Mouse (Mus musculus) neural tube, embryonic 14.5 days (tissue): ENCODE measurements around the gene Fxr2. TPM values are rescaled to one million over a fixed set of nuclear protein-coding genes. Genes with fewer than 3 reads are reported as not detected.
"Not testable (repeated sequence)": the region's sequence is repeated elsewhere in the genome, so short reads cannot be mapped to it uniquely, and the experiment has no call there.

ENCODE experiments used
- ATAC-seq: fragments of 200-750 bp; cut with Nextera tagmentation; 2 replicates; pipeline ENCODE4 v1.8.0; 2017; ENCODE audit warnings: low read depth, mild to moderate bottlenecking, moderate TSS enrichment, moderate library complexity
- H3K27ac ChIP-seq: fragments of 300-500 bp; sonication (generic); 2 replicates; pipeline ENCODE4 v1.5.1; 2014; ENCODE audit warnings: low read depth, mild to moderate bottlenecking, control low read depth, low read length, moderate library complexity, mixed read lengths
- H3K27me3 ChIP-seq: fragments of 300-500 bp; sonication (generic); 2 replicates; pipeline ENCODE4 v1.6.1; 2014; ENCODE audit warnings: low read length; ENCODE audit not compliant: control insufficient read depth, insufficient read depth
- H3K36me3 ChIP-seq: fragments of 300-500 bp; sonication (generic); 2 replicates; pipeline ENCODE4 v1.6.1; 2014; ENCODE audit warnings: low read length, mixed read lengths; ENCODE audit not compliant: control insufficient read depth, insufficient read depth
- H3K4me1 ChIP-seq: fragments of 300-500 bp; sonication (generic); 2 replicates; pipeline ENCODE4 v1.6.1; 2014; ENCODE audit warnings: low read length; ENCODE audit not compliant: control insufficient read depth, insufficient read depth
- H3K4me2 ChIP-seq: fragments of 300-500 bp; sonication (generic); 2 replicates; pipeline ENCODE4 v1.6.1; 2014; ENCODE audit warnings: mild to moderate bottlenecking, low read depth, low read length, control low read depth
- H3K4me3 ChIP-seq: fragments of 300-500 bp; sonication (generic); 2 replicates; pipeline ENCODE4 v1.5.1; 2014; ENCODE audit warnings: low read depth, low read length, control low read depth, mixed read lengths
- H3K9ac ChIP-seq: fragments of 300-500 bp; sonication (generic); replicated peaks from 2 replicates; pipeline ENCODE4 v1.6.1; 2014; ENCODE audit warnings: low read depth, mild to moderate bottlenecking, control low read depth, low read length, mixed read lengths
- H3K9me3 ChIP-seq: fragments of 300-500 bp; sonication (generic); 2 replicates; pipeline ENCODE4 v1.6.1; 2016; ENCODE audit warnings: low read length; ENCODE audit not compliant: control insufficient read depth
- WGBS: fragments of 180-500 bp; shearing (Covaris S2); extraction: QIAGEN DNeasy Blood & Tissue Kit; methylation state at CpG from one replicate; pipeline ENCODE4 v1.1.7; 2014; 5-methylcytosine and 5-hydroxymethylcytosine counted together
- polyA plus RNA-seq: library from polyadenylated mRNA; unstranded; fragments of >200 nt; fragmentation: Nextera tagmentation; extraction: Ambion mirVana; gene quantifications from 2 replicates; pipeline ENCODE4 v1.2.1, GENCODE M21; 2014

Gene Fxr2
- polyA plus RNA-seq, 1 experiment from 2014 or later: 31.1 TPM

- 2% methylated on average over 32 of the region's 32 CpGs for WGBS
- Histone ChIP-seq H3K27me3 (no peaks in the 10 kb centered on the region), H3K4me2 (peak within 1 kb of the TSS; percentile 98), H3K9me3 (no peaks in the 10 kb centered on the region), H3K27ac (peak within 1 kb of the TSS; percentile 58; the same call in 1 of the 2 replicates), H3K36me3 (no peaks in the 10 kb centered on the region; the same call in 1 of the 2 replicates), H3K4me3 (peak within 1 kb of the TSS; percentile 54), H3K4me1 (peaks cover 8% of the 10 kb centered on the region), H3K9ac (peak within 1 kb of the TSS; percentile 55)
- peak; percentile 91 for ATAC-seq
These were observed 26.9 kb upstream of the Fxr2 start, which contains the start of gene Atp1b2 for GRCm38 (mm10) chr11:69605726-69606490. Gene Atp1b2, minus strand, starts transcription at chr11:69605942.

GRCm38 (mm10) chr11:69606491-69606795 is 26.3 kb upstream of the Fxr2 start:
- H3K27ac ChIP-seq: no peak overlapping the region
- H3K27me3 ChIP-seq: no peaks in the 10 kb centered on the region
- peak overlapping the region; percentile 54 for H3K4me3 ChIP-seq
- H3K9ac ChIP-seq: no peak overlapping the region
- peaks cover 8% of the 10 kb centered on the region for H3K4me1 ChIP-seq
- no peaks in the 10 kb centered on the region for H3K36me3 ChIP-seq
- H3K9me3 ChIP-seq: no peaks in the 10 kb centered on the region
- peak overlapping the region; percentile 98; the same call in 1 of the 2 replicates for H3K4me2 ChIP-seq
- ATAC-seq: no peak
- WGBS: 70% methylated on average over 2 of the region's 2 CpGs

DNA sequence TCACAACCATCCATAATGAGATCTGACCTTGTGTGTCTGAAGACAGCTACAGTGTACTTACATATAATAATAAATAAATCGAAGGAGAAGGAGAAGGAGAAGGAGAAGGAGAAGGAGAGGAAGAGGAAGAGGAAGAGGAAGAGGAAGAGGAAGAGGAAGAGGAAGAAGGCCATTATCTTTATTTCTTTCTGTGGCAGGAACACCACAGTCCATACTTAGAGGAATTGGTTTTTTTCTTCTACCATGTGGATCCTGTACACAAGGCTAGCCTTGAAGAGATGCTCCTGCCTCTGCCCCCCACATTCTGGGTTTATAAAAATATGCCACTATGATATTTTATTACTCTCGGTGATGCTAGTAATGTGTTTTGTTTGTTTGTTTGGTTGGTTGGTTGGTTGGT is 26.0 kb upstream of the Fxr2 start:
- ATAC-seq: no peak
- H3K36me3 ChIP-seq: no peaks in the 10 kb centered on the region
- peaks cover 8% of the 10 kb centered on the region for H3K4me1 ChIP-seq
- WGBS: 90% methylated on average over 2 of the region's 2 CpGs
- no peak overlapping the region for H3K4me3 ChIP-seq
- no peaks in the 10 kb centered on the region for H3K9me3 ChIP-seq
- H3K9ac ChIP-seq: no peak overlapping the region
- no peak overlapping the region for H3K27ac ChIP-seq
- no peaks in the 10 kb centered on the region for H3K27me3 ChIP-seq
- H3K4me2 ChIP-seq: no peak overlapping the region

GRCm38 (mm10) chr11:69608525-69608924 is 24.3 kb upstream of the Fxr2 start:
- no peak overlapping the region for H3K4me3 ChIP-seq
- no peak for ATAC-seq

DNA sequence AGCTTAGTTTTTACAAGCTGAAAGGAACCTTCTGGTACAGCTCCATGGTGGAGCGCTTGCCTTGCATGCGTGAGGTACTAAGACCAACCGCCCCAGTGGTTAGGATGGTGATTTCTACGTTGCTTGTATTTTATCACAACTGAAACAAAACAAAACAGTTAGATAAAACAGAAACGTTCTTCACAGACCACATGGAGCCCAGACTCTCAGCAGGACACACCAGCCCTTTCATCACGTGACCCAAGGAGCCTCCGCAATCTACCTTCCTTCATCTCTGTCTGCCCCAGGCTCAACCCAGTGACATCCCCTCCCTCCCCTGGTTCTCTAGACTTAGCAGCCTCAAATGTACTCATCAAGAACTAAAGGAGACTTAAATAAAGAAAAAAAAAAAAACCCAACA is 23.4 kb upstream of the Fxr2 start:
- Histone ChIP-seq H3K27me3 (no peaks in the 10 kb centered on the region), H3K4me2 (no peak overlapping the region), H3K9ac (no peak overlapping the region), H3K27ac (no peak overlapping the region), H3K9me3 (no peaks in the 10 kb centered on the region), H3K4me3 (no peak overlapping the region), H3K36me3 (no peaks in the 10 kb centered on the region), H3K4me1 (peaks cover 6% of the 10 kb centered on the region)
- 58% methylated on average over 7 of the region's 7 CpGs for WGBS
- no peak for ATAC-seq

More at GRCm38 (mm10) chr11:69608525-69608924, 24.3 kb upstream of the Fxr2 start:
- Histone ChIP-seq H3K9me3 (no peaks in the 10 kb centered on the region), H3K4me1 (peaks cover 8% of the 10 kb centered on the region), H3K36me3 (no peaks in the 10 kb centered on the region), H3K4me2 (no peak overlapping the region), H3K9ac (no peak overlapping the region), H3K27ac (no peak overlapping the region), H3K27me3 (no peaks in the 10 kb centered on the region)
- 94% methylated on average over 3 of the region's 3 CpGs for WGBS

DNA sequence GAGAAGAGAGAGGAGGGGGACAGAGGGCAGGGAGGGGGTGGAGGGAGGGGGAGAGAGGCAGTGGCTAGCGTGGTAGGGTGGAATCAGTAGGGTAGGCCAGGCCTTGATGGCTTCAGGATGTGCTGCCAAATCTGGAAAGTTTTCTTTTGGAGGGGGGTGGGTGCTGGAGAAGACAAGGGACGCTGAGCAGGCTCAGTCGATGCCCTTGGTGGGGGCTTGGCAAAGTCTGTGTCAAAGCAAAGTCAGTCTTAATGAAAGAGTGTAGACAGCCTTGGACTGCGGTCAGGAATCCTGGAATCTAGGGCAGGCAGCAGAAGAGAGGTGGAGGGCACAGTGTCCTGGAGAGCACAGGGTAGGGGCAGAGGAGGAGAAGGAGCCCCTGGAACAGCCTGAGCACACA is 21.9 kb upstream of the Fxr2 start:
- Histone ChIP-seq H3K9ac (no peak overlapping the region), H3K4me2 (no peak overlapping the region), H3K4me3 (no peak overlapping the region), H3K27me3 (no peaks in the 10 kb centered on the region), H3K9me3 (no peaks in the 10 kb centered on the region), H3K36me3 (no peaks in the 10 kb centered on the region), H3K4me1 (no peaks in the 10 kb centered on the region), H3K27ac (no peak overlapping the region)
- ATAC-seq: no peak
- WGBS: 58% methylated on average over 4 of the region's 4 CpGs

GRCm38 (mm10) chr11:69613553-69614256 is 19.1 kb upstream of the Fxr2 start:
- 8% methylated on average over 18 of the region's 19 CpGs for WGBS
- ATAC-seq: no peak
- 0 out of 2 replicates have a peak overlapping the region, but pooled peaks have one; percentile 0 for H3K4me2 ChIP-seq
- no peaks in the 10 kb centered on the region for H3K9me3 ChIP-seq
- no peaks in the 10 kb centered on the region for H3K36me3 ChIP-seq
- no peak overlapping the region for H3K4me3 ChIP-seq
- no peaks in the 10 kb centered on the region for H3K27me3 ChIP-seq
- no peaks in the 10 kb centered on the region for H3K4me1 ChIP-seq
- H3K27ac ChIP-seq: no peak overlapping the region
- H3K9ac ChIP-seq: no peak overlapping the region

- H3K27ac ChIP-seq, H3K9me3 ChIP-seq, H3K27me3 ChIP-seq, H3K36me3 ChIP-seq, H3K9ac ChIP-seq, H3K4me2 ChIP-seq, ATAC-seq, H3K4me1 ChIP-seq, H3K4me3 ChIP-seq: not testable (repeated sequence)
- 57% methylated on average over 11 of the region's 11 CpGs for WGBS
These were observed 18.6 kb upstream of the Fxr2 start for GRCm38 (mm10) chr11:69614257-69614588.

GRCm38 (mm10) chr11:69616781-69617180 is 16.0 kb upstream of the Fxr2 start:
- no peaks in the 10 kb centered on the region for H3K9me3 ChIP-seq
- 50% methylated on average over 10 of the region's 10 CpGs for WGBS
- H3K4me3 ChIP-seq: no peak overlapping the region
- no peak overlapping the region for H3K4me2 ChIP-seq
- no peaks in the 10 kb centered on the region for H3K36me3 ChIP-seq
- H3K4me1 ChIP-seq: no peaks in the 10 kb centered on the region
- no peaks in the 10 kb centered on the region for H3K27me3 ChIP-seq
- H3K9ac ChIP-seq: no peak overlapping the region
- ATAC-seq: no peak
- H3K27ac ChIP-seq: no peak overlapping the region
